Mouse (Mus musculus) MEL (cell line): Measurements from ENCODE around the gene Hist1h3b. TPM values are rescaled to one million over a fixed set of nuclear protein-coding genes. Genes with fewer than 3 reads are reported as not detected.

Source experiments
- DNase-seq: peaks from one replicate; pipeline ENCODE4 v3.0.0; 2011; ENCODE audit warnings: low read depth, low spot score
- H3K27ac ChIP-seq: 2 replicates; pipeline ENCODE4 v1.5.1; 2012; ENCODE audit warnings: low read depth, mild to moderate bottlenecking, control low read depth, low read length, moderate library complexity; ENCODE audit not compliant: control insufficient read depth
- H3K27me3 ChIP-seq, 2 experiments: fragments of 150-350 bp in 1 of 2; sonication (generic) in 1 of 2; 2 replicates each; pipeline ENCODE4 v1.6.1; 2012; ENCODE audit warnings: low read length in 2 of 2, mild to moderate bottlenecking in 2 of 2, improper control_type of control experiment in 1 of 2, moderate library complexity in 1 of 2; ENCODE audit not compliant: insufficient read depth in 2 of 2, control insufficient read depth in 1 of 2
- H3K36me3 ChIP-seq, 2 experiments: 2 replicates each; pipeline ENCODE4 v1.6.1; 2012 to 2014; ENCODE audit warnings: low read length in 2 of 2, improper control_type of control experiment in 1 of 2, inconsistent platforms in 1 of 2, mild to moderate bottlenecking in 1 of 2; ENCODE audit not compliant: insufficient read depth in 2 of 2, control insufficient read depth in 1 of 2
- H3K4me1 ChIP-seq, 2 experiments: fragments of 150-350 bp in 1 of 2; sonication (generic) in 1 of 2; 2 replicates each; pipeline ENCODE4 v1.6.1; 2012; ENCODE audit warnings: low read length in 2 of 2, improper control_type of control experiment in 1 of 2, mild to moderate bottlenecking in 1 of 2; ENCODE audit not compliant: insufficient read depth in 2 of 2, control insufficient read depth in 1 of 2
- H3K4me3 ChIP-seq, 2 experiments: fragments of 150-350 bp in 1 of 2; sonication (generic) in 1 of 2; 2 replicates each; pipeline ENCODE4 v1.5.1; 2012; ENCODE audit warnings: low read depth in 2 of 2, low read length in 2 of 2, mild to moderate bottlenecking in 2 of 2, moderate library complexity in 2 of 2, control low read depth in 1 of 2, improper control_type of control experiment in 1 of 2; ENCODE audit not compliant: control insufficient read depth in 1 of 2, insufficient read depth in 1 of 2
- H3K79me2 ChIP-seq: 2 replicates; pipeline ENCODE4 v1.6.1; 2012; ENCODE audit warnings: mild to moderate bottlenecking, low read length, moderate library complexity; ENCODE audit not compliant: control insufficient read depth, poor library complexity, insufficient read depth
- H3K9ac ChIP-seq: 2 replicates; pipeline ENCODE4 v1.6.1; 2012; ENCODE audit warnings: low read depth, mild to moderate bottlenecking, control low read depth, low read length, moderate library complexity; ENCODE audit not compliant: control insufficient read depth, poor library complexity, severe bottlenecking
- H3K9me3 ChIP-seq: fragments of 150-350 bp; sonication (generic); replicated peaks from 2 replicates; pipeline ENCODE4 v1.6.1; 2012; ENCODE audit warnings: mild to moderate bottlenecking, low read length, improper control_type of control experiment, moderate library complexity; ENCODE audit not compliant: insufficient read depth
- GATA1 ChIP-seq: IDR thresholded peaks from 2 replicates; pipeline ENCODE4 v1.6.1; 2011; ENCODE audit warnings: low read depth, low read length, improper control_type of control experiment
- MXI1 ChIP-seq: IDR thresholded peaks from 2 replicates; pipeline ENCODE4 v1.6.1; 2011; ENCODE audit warnings: mild to moderate bottlenecking, low read depth, low read length, improper control_type of control experiment
- POLR2A ChIP-seq, 2 experiments: IDR thresholded peaks; 2 replicates each; pipeline ENCODE4 v1.6.1; 2011 to 2012; ENCODE audit warnings: low read length in 2 of 2, mild to moderate bottlenecking in 2 of 2, control low read depth in 1 of 2, improper control_type of control experiment in 1 of 2, low read depth in 1 of 2, moderate library complexity in 1 of 2; ENCODE audit not compliant: control insufficient read depth in 1 of 2, insufficient read depth in 1 of 2, poor library complexity in 1 of 2
- POLR2AphosphoS5 ChIP-seq: IDR thresholded peaks from 2 replicates; pipeline ENCODE4 v1.6.1; 2012; ENCODE audit warnings: low read depth, borderline replicate concordance, mild to moderate bottlenecking, inconsistent platforms, low read length, moderate library complexity, mixed read lengths
- TBP ChIP-seq: IDR thresholded peaks from 2 replicates; pipeline ENCODE4 v1.8.0; 2011; ENCODE audit warnings: low read depth, low read length, improper control_type of control experiment
- UBTF ChIP-seq: IDR thresholded peaks from 2 replicates; pipeline ENCODE4 v1.6.1; 2012; ENCODE audit warnings: low read depth, mild to moderate bottlenecking, inconsistent platforms, low read length, improper control_type of control experiment, moderate library complexity, borderline replicate concordance; ENCODE audit not compliant: insufficient read depth
- ZC3H11A ChIP-seq: IDR thresholded peaks from 2 replicates; pipeline ENCODE4 v1.6.1; 2012; ENCODE audit warnings: low read depth, mild to moderate bottlenecking, inconsistent platforms, low read length, improper control_type of control experiment
- polyA plus RNA-seq, 2 experiments: library from polyadenylated mRNA; stranded (reverse) in 1 of 2; unstranded in 1 of 2; fragments of >175 nt in 1 of 2; fragments of >200 nt in 1 of 2; gene quantifications; 2 replicates each; pipeline versions ENCODE4 v1.2.1 to v1.2.4; 2012; ENCODE audit warnings: low replicate concordance in 2 of 2, low read depth in 1 of 2; ENCODE audit not compliant: insufficient read length in 2 of 2, insufficient read depth in 1 of 2, missing spikeins in 1 of 2
- total RNA-seq: library from RNA; depleted of rRNA; stranded (reverse); fragments of 300-350 nt; gene quantifications from 2 replicates; pipeline ENCODE4 v1.2.3, GENCODE M21; 2012

Gene Hist1h3b
- total and polyA plus RNA-seq, 3 experiments = 6.6 to 1,725 TPM; not detected in 1

- H3K9ac ChIP-seq = peak overlapping the region; percentile 84
- H3K27me3 ChIP-seq = no peaks in the 10 kb centered on the region
- H3K79me2 ChIP-seq = peaks cover 1% of the 10 kb centered on the region; the same call in 1 of the 2 replicates
- TF ChIP-seq POLR2A (IDR thresholded peaks at IDR 0.05; ENCODE audit: control insufficient read depth in 1 of 2, insufficient read depth in 1 of 2, low read depth in 1 of 2, low read length in 2 of 2, poor library complexity in 1 of 2) (peak; percentile 97 to 99), TBP (peak; percentile 72; the same call in 1 of the 2 replicates), POLR2AphosphoS5 (peak; percentile 97; the same call in 1 of the 2 replicates), MXI1 (no peak), UBTF (peak; percentile 92; the same call in 1 of the 2 replicates)
- H3K4me3 ChIP-seq = peak overlapping the region; percentile 0 to 53
- peaks cover 0 to 38% of the 10 kb centered on the region in 2 experiments; a peak in 2 of 4 replicates for H3K36me3 ChIP-seq
- peaks cover 0 to 13% of the 10 kb centered on the region in 2 experiments; a peak in 2 of 4 replicates for H3K4me1 ChIP-seq
- H3K9me3 ChIP-seq = no peaks in the 10 kb centered on the region
- peak; percentile 81 for DNase-seq
- H3K27ac ChIP-seq = peak overlapping the region; percentile 95
These were observed 7.4 kb upstream of the Hist1h3b start for GRCm38 (mm10) chr13:23744421-23745380.

GRCm38 (mm10) chr13:23745381-23746161 lies 6.5 kb upstream of the Hist1h3b start, which contains the start of gene Hist1h3c:
Hist1h3c (minus strand) TSS chr13:23745602.
- Histone ChIP-seq H3K9me3 (no peaks in the 10 kb centered on the region), H3K36me3 (peaks cover 0 to 46% of the 10 kb centered on the region in 2 experiments; a peak in 2 of 4 replicates), H3K4me1 (peaks cover 0 to 19% of the 10 kb centered on the region in 2 experiments; a peak in 2 of 4 replicates), H3K9ac (peak within 1 kb of the TSS; percentile 96), H3K27ac (peak within 1 kb of the TSS; percentile 98), H3K79me2 (peaks cover 1% of the 10 kb centered on the region; the same call in 1 of the 2 replicates), H3K27me3 (no peaks in the 10 kb centered on the region), H3K4me3 (peak within 1 kb of the TSS; percentile 23 to 60)
- TF ChIP-seq ZC3H11A (no peak), POLR2A (IDR thresholded peaks at IDR 0.05; ENCODE audit: control insufficient read depth in 1 of 2, insufficient read depth in 1 of 2, low read depth in 1 of 2, low read length in 2 of 2, poor library complexity in 1 of 2) (peak; percentile 95 to 98; a peak in 3 of 4 replicates), UBTF (peak; percentile 75; the same call in 1 of the 2 replicates), POLR2AphosphoS5 (peak; percentile 91; the same call in 1 of the 2 replicates), GATA1 (no peak), TBP (peak; percentile 99)
- DNase-seq = peak; percentile 97
